Mouse (Mus musculus) hindbrain, postnatal 0 days (tissue): ENCODE data around the gene Hyal1. TPM values are rescaled to one million over a fixed set of nuclear protein-coding genes. Genes with fewer than 3 reads are reported as not detected.

ENCODE experiments used
- ATAC-seq: fragments of 200-750 bp; cut with Nextera tagmentation; 2 replicates; pipeline ENCODE4 v1.8.0; 2017; ENCODE audit warnings: mild to moderate bottlenecking, moderate TSS enrichment, moderate library complexity
- DNase-seq: peaks from one replicate; pipeline ENCODE4 v3.0.0-alpha.2; 2015; ENCODE audit warnings: low spot score
- H3K27ac ChIP-seq: fragments of 300-500 bp; sonication (generic); 2 replicates; pipeline ENCODE4 v1.5.1; 2014; ENCODE audit warnings: mild to moderate bottlenecking
- H3K27me3 ChIP-seq: fragments of 300-500 bp; sonication (generic); 2 replicates; pipeline ENCODE4 v1.6.1; 2014; ENCODE audit warnings: low read length, mixed read lengths; ENCODE audit not compliant: insufficient read depth
- H3K36me3 ChIP-seq: fragments of 300-500 bp; sonication (generic); 2 replicates; pipeline ENCODE4 v1.6.1; 2014; ENCODE audit warnings: low read length, mixed read lengths; ENCODE audit not compliant: insufficient read depth
- H3K4me1 ChIP-seq: fragments of 300-500 bp; sonication (generic); 2 replicates; pipeline ENCODE4 v1.6.1; 2014; ENCODE audit warnings: antibody characterized with exemption, low read length, mixed read lengths; ENCODE audit not compliant: insufficient read depth
- H3K4me2 ChIP-seq: fragments of 300-500 bp; sonication (generic); 2 replicates; pipeline ENCODE4 v1.6.1; 2014; ENCODE audit warnings: low read depth, mild to moderate bottlenecking, low read length, moderate library complexity, mixed read lengths
- H3K4me3 ChIP-seq: fragments of 300-500 bp; sonication (generic); 2 replicates; pipeline ENCODE4 v1.5.1; 2014; ENCODE audit warnings: low read length
- H3K9ac ChIP-seq: fragments of 300-500 bp; sonication (generic); replicated peaks from 2 replicates; pipeline ENCODE4 v1.6.1; 2014; ENCODE audit warnings: mild to moderate bottlenecking, low read length, moderate library complexity, mixed read lengths
- H3K9me3 ChIP-seq: fragments of 300-500 bp; sonication (generic); 2 replicates; pipeline ENCODE4 v1.6.1; 2016; ENCODE audit warnings: low read length, mixed read lengths
- CTCF ChIP-seq: IDR thresholded peaks from 2 replicates; pipeline ENCODE4 v1.5.1; 2016; ENCODE audit warnings: antibody characterized with exemption, control low read depth, low read depth
- WGBS: fragments of 180-500 bp; shearing (Covaris S2); extraction: QIAGEN DNeasy Blood & Tissue Kit; methylation state at CpG from one replicate; pipeline ENCODE4 v1.1.7; 2014; 5-methylcytosine and 5-hydroxymethylcytosine counted together
- polyA plus RNA-seq: library from polyadenylated mRNA; unstranded; fragments of >200 nt; fragmentation: Nextera tagmentation; extraction: Ambion mirVana; gene quantifications from 2 replicates; pipeline ENCODE4 v1.2.1, GENCODE M21; 2015
- total RNA-seq: library from RNA; depleted of rRNA; stranded (reverse); fragments of >200 nt; gene quantifications from 2 replicates; pipeline ENCODE4 v1.2.3, GENCODE M21; 2014

Gene Hyal1
- total and polyA plus RNA-seq, 2 experiments from 2014 or later: 3.3 to 7.7 TPM

DNA sequence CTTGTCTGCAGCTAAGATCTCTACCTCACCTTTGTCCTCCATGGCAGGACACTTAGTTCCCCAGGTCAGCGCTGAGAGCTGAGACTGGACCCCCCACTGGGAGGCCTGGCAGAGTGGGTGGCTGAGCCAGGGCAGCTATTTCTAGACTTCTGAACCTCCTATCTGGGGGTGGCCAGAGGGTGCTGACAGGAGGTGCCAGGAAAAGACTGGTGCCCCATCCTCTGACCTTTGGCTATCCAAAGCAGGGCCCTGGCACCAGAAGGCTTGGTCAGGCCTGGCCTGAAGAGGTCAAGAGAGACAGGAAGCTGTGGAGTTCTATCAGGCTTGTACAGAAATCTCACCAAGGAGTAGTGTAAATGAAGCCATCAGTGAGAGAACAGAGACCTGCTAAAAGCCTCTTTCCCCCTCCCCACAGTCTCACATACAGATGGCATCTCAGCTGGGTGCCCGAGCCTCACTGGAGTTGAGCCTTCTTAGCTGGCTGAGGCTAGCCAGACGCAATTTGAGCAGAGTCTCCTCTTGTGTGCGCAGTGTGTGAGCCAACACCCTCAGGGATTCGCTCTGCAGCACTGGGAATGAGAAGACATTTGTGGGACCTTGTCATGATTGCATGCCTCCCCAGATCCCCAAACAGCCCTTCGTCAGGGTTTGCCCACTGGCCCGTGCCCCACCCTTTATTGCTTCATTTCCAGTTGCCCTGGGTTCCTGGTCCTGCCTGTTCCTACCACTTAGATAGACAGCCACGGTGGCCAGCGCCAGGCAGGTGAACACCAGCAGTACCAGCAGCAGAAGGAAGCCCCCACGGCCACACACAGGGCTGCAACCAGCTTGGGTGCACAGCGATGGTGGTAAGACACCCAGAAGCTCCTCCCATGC is 16.6 kb downstream of the Hyal1 start:
- DNase-seq (peak; percentile 68), ATAC-seq (peak; percentile 50)
- no peak overlapping the region for H3K9ac ChIP-seq
- no peak overlapping the region for H3K4me3 ChIP-seq
- H3K27me3 ChIP-seq: no peaks in the 10 kb centered on the region
- H3K4me2 ChIP-seq: no peak overlapping the region
- WGBS: 63% methylated on average over 11 of the region's 11 CpGs
- H3K36me3 ChIP-seq: peaks cover 26% of the 10 kb centered on the region
- no peak for TF ChIP-seq CTCF
- H3K4me1 ChIP-seq: peaks cover 2% of the 10 kb centered on the region; the same call in 1 of the 2 replicates
- no peaks in the 10 kb centered on the region for H3K9me3 ChIP-seq
- no peak overlapping the region for H3K27ac ChIP-seq

DNA sequence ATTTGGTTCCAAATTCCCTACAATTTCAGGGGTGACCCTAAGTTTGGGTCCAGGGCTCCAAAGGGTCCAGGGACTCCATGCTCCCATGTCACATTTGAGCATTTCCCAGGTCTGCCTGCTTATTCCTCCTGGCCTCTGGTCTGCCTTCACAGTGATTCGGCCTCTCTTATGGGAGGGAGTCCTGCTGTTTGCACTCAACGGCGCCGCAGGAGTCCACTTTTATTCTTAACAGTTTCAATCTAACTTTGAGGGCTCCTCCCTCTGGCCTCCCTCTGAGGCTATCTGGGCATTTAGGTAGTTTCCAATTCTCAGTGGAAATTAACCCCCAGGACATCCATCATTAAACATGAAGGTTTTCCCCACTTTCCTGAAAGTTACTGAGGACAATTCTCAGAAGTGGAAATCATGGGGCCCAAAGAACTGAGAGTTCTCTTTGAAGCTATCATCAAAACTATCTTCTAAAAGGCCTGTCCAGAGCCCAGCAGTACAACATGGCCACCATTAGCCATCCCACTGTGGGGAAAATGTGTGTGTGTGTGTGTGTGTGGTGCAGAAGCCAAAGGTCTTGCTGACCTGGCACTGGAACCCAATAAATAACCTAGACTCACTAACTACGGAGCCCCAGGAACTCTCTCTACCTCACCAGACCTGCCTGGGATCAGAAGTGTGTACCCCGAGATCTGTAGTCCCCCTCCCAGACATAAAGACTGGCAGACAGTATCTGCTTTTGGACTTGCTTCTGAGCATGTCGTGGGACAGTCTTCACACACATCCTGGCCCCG is 17.7 kb downstream of the Hyal1 start:
- no peak for TF ChIP-seq CTCF
- no peak overlapping the region for H3K4me2 ChIP-seq
- H3K36me3 ChIP-seq: peaks cover 26% of the 10 kb centered on the region
- no peaks in the 10 kb centered on the region for H3K27me3 ChIP-seq
- no peak overlapping the region for H3K4me3 ChIP-seq
- WGBS: 69% methylated on average over 8 of the region's 8 CpGs
- no peaks in the 10 kb centered on the region for H3K9me3 ChIP-seq
- H3K27ac ChIP-seq: no peak overlapping the region
- no peak overlapping the region for H3K9ac ChIP-seq
- DNase-seq (no peak), ATAC-seq (no peak)
- H3K4me1 ChIP-seq: no peaks in the 10 kb centered on the region

DNA sequence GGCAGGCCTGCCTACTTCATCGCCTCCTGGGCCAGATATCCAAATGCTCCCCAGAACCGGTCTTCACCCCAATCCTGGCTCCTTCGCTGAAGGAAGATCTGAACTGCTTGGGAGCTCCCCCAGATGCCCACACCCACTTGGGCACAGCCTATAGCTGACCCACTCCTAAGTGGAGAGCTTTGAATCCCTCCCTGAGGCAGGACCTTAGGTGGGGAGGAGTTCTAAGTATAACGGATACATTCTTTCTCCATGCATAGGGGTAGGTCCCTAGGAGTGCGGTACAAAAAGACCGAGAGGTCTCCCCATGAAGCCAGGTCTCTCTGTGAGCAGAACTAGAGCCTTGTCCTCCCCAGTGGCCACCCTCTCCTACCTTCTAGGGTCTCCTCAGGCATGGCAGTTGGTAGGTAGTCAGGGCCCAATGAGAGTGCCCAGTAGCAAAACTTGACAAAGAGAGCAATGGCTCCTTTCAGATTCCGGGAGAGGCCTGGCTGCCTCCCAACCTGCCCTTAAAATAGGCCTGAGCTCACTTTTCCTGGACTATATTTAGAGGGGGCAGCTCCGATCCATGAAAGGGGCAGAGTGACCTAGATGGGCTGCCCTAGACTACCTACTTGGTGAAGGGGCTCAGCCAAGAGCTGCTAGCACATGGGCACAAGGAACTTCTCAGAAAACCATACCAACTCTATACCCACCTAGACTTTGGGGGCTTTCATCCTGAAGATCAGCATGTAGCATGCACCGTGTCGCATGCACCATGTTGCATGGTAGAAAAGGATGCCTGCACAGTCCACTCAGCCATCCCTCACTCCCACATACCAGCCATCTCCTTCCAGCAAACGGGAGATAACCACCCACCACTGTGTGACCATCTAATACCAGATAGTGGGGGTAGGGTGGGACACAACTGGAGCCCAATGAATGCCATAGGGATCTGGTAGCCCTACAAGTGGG is 20.2 kb downstream of the Hyal1 start:
- TF ChIP-seq CTCF: no peak
- WGBS: 86% methylated on average over 11 of the region's 11 CpGs

DNA sequence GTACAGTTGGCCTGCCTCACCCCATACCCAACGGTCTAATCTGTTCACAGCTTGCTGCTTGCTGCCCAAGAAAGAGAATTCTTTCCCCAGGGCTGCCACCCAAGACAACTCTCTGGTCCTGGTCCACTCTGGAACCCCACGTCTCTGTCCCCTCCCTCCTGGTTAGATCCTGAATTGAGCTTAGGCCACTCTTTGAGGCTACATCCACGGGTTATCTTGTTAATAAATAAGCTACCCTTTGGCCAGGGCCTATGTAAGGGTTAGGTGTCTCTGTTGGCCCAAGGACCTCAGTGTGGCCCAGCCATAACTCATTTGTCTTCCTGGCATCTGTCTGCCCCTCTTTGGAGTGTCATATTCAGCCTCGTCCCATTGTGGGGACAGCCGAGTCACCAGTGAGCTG is 21.7 kb downstream of the Hyal1 start:
- Histone ChIP-seq H3K9me3 (no peaks in the 10 kb centered on the region), H3K4me2 (no peak overlapping the region), H3K4me1 (no peaks in the 10 kb centered on the region; the same call in 1 of the 2 replicates), H3K36me3 (0 out of 2 replicates have a peak, but pooled peaks cover 5% of the 10 kb centered on the region), H3K27ac (no peak overlapping the region), H3K9ac (no peak overlapping the region), H3K27me3 (no peaks in the 10 kb centered on the region), H3K4me3 (no peak overlapping the region)
- WGBS: 73% methylated on average over 5 of the region's 5 CpGs
- ATAC-seq (no peak), DNase-seq (no peak)
- no peak for TF ChIP-seq CTCF

More for the DNA sequence above, 20.2 kb downstream of the Hyal1 start:
- Histone ChIP-seq H3K36me3 (peaks cover 9% of the 10 kb centered on the region; the same call in 1 of the 2 replicates), H3K4me2 (no peak overlapping the region), H3K9ac (no peak overlapping the region), H3K4me3 (no peak overlapping the region), H3K4me1 (no peaks in the 10 kb centered on the region; the same call in 1 of the 2 replicates), H3K27me3 (no peaks in the 10 kb centered on the region), H3K9me3 (no peaks in the 10 kb centered on the region), H3K27ac (no peak overlapping the region)
- no peak for DNase-seq
- ATAC-seq: no peak

DNA sequence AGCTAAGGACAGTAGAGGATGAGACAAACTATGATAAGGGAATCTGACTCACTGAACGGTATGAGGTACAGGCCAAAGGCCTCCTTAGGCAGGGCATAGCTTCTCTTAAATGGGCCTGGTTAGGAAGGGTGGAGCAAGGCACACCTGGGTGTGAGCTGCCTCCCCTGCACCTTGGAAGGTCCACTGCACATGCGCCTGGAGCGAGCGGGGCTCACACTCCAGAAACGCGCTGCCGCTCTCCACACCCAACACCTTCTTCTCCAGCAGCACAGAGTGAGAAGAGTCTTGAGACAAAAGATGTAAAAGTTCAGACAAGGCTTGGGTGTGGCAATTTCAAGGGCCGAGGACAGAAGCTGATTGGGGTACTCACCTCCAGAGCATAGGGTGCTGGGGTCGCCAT is 22.7 kb downstream of the Hyal1 start:
- Histone ChIP-seq H3K9ac (no peak overlapping the region), H3K27me3 (no peaks in the 10 kb centered on the region), H3K27ac (no peak overlapping the region), H3K36me3 (no peaks in the 10 kb centered on the region), H3K4me2 (no peak overlapping the region), H3K4me1 (no peaks in the 10 kb centered on the region; the same call in 1 of the 2 replicates), H3K4me3 (no peak overlapping the region), H3K9me3 (no peaks in the 10 kb centered on the region)
- DNase-seq (no peak), ATAC-seq (no peak)
- 93% methylated on average over 9 of the region's 9 CpGs for WGBS
- TF ChIP-seq CTCF: no peak

DNA sequence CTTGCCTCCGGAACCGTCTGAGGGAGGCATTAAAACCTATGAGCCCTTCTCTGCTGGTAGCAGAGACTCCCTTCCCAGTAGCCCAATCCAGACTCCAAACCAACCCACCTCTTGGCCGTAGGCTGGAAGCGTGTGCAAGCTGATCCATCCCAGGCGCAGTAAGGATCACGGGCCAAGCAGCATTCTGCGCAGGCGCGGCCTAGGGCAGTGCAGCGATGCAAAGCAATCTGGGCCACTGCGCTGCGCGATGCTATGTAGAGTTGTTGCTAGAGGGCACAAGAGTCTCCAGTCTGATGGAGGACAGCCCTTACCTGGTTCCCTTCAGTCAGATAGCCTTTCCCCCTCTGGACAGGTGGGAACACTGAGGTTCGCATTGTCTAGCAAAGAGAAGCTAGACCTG is 23.1 kb downstream of the Hyal1 start:
- no peak overlapping the region for H3K4me2 ChIP-seq
- 78% methylated on average over 14 of the region's 14 CpGs for WGBS
- H3K4me1 ChIP-seq: peaks cover 3% of the 10 kb centered on the region; the same call in 1 of the 2 replicates
- H3K9ac ChIP-seq: no peak overlapping the region
- TF ChIP-seq CTCF: no peak
- no peaks in the 10 kb centered on the region for H3K27me3 ChIP-seq
- DNase-seq (peak; percentile 31), ATAC-seq (no peak)
- no peaks in the 10 kb centered on the region for H3K9me3 ChIP-seq
- no peak overlapping the region for H3K4me3 ChIP-seq
- no peaks in the 10 kb centered on the region for H3K36me3 ChIP-seq
- no peak overlapping the region for H3K27ac ChIP-seq
